Mouse (Mus musculus) lung, embryonic 14.5 days (tissue): ENCODE measurements around the gene Vmn1r75. TPM values are rescaled to one million over a fixed set of nuclear protein-coding genes. Genes with fewer than 3 reads are reported as not detected.

Experiments used
- ATAC-seq: fragments of 200-750 bp; cut with Nextera tagmentation; 2 replicates; pipeline ENCODE4 v1.8.0; 2017; ENCODE audit warnings: mild to moderate bottlenecking, moderate TSS enrichment, moderate library complexity; ENCODE audit not compliant: insufficient read depth
- DNase-seq: peaks from one replicate; pipeline ENCODE4 v3.0.0-alpha.2; 2015
- H3K27ac ChIP-seq: fragments of 300-500 bp; sonication (generic); 2 replicates; pipeline ENCODE4 v1.5.1; 2014; ENCODE audit warnings: low read depth, mild to moderate bottlenecking, moderate library complexity
- H3K27me3 ChIP-seq: fragments of 300-500 bp; sonication (generic); 2 replicates; pipeline ENCODE4 v1.6.1; 2014; ENCODE audit warnings: low read length, control low read depth; ENCODE audit not compliant: insufficient read depth
- H3K36me3 ChIP-seq: fragments of 300-500 bp; sonication (generic); 2 replicates; pipeline ENCODE4 v1.6.1; 2014; ENCODE audit warnings: control low read depth; ENCODE audit not compliant: insufficient read depth
- H3K4me1 ChIP-seq: fragments of 300-500 bp; sonication (generic); 2 replicates; pipeline ENCODE4 v1.6.1; 2014; ENCODE audit warnings: antibody characterized with exemption, control low read depth; ENCODE audit not compliant: insufficient read depth
- H3K4me2 ChIP-seq: fragments of 300-500 bp; sonication (generic); 2 replicates; pipeline ENCODE4 v1.6.1; 2014; ENCODE audit warnings: mild to moderate bottlenecking
- H3K4me3 ChIP-seq: fragments of 300-500 bp; sonication (generic); 2 replicates; pipeline ENCODE4 v1.5.1; 2014; ENCODE audit warnings: low read depth, low read length
- H3K9ac ChIP-seq: fragments of 300-500 bp; sonication (generic); 2 replicates; pipeline ENCODE4 v1.6.1; 2014
- H3K9me3 ChIP-seq: fragments of 300-500 bp; sonication (generic); 2 replicates; pipeline ENCODE4 v1.6.1; 2016; ENCODE audit warnings: low read depth, low read length, control low read depth
- CTCF ChIP-seq: IDR thresholded peaks from 2 replicates; pipeline ENCODE4 v1.5.1; 2016; ENCODE audit warnings: antibody characterized with exemption, low read depth
- WGBS: fragments of 180-500 bp; shearing (Covaris S2); extraction: QIAGEN DNeasy Blood & Tissue Kit; methylation state at CpG from one replicate; pipeline ENCODE4 v1.1.7; 2014; 5-methylcytosine and 5-hydroxymethylcytosine counted together
- polyA plus RNA-seq: library from polyadenylated mRNA; unstranded; fragments of >200 nt; fragmentation: Nextera tagmentation; extraction: Ambion mirVana; gene quantifications from 2 replicates; pipeline ENCODE4 v1.2.1, GENCODE M21; 2014

The Vmn1r75 gene
- polyA plus RNA-seq = not detected in 2 replicates

- no peak for DNase-seq
- no peak for TF ChIP-seq CTCF
- Histone ChIP-seq H3K36me3 (no peaks in the 10 kb centered on the region), H3K27me3 (no peaks in the 10 kb centered on the region), H3K4me3 (no peak within 1 kb of the TSS), H3K4me1 (no peaks in the 10 kb centered on the region), H3K27ac (no peak within 1 kb of the TSS), H3K9me3 (no peaks in the 10 kb centered on the region), H3K4me2 (no peak within 1 kb of the TSS), H3K9ac (no peak within 1 kb of the TSS)
- no peak for ATAC-seq
Observed at GRCm38 (mm10) chr7:11874330-11874729, at the start of gene Vmn1r75. TSS of gene Vmn1r75 (plus strand) at chr7:11874630.

- H3K36me3 ChIP-seq = no peaks in the 10 kb centered on the region
- H3K27ac ChIP-seq = no peak within 1 kb of the TSS
- no peak within 1 kb of the TSS for H3K4me2 ChIP-seq
- DNase-seq (no peak), ATAC-seq (no peak)
- no peak for TF ChIP-seq CTCF
- no peak within 1 kb of the TSS for H3K4me3 ChIP-seq
- no peaks in the 10 kb centered on the region for H3K27me3 ChIP-seq
- H3K9me3 ChIP-seq = no peaks in the 10 kb centered on the region
- WGBS = 80% methylated on average over 2 of the region's 2 CpGs
- no peak within 1 kb of the TSS for H3K9ac ChIP-seq
- no peaks in the 10 kb centered on the region for H3K4me1 ChIP-seq
Observed at GRCm38 (mm10) chr7:11833680-11834079, 40.8 kb upstream of the Vmn1r75 start, which contains the start of gene Vmn1r74. TSS of gene Vmn1r74 (plus strand) at chr7:11833980.

Other genes starting within 250 kb of the Vmn1r75 start
- not detected in 2 replicates for gene Vmn1r72, start 194.5 kb upstream of the Vmn1r75 start, polyA plus RNA-seq
- gene Vmn1r73, start 144.4 kb upstream of the Vmn1r75 start, polyA plus RNA-seq = not detected in 2 replicates
- not detected in 2 replicates for gene Vmn1r74, start 40.6 kb upstream of the Vmn1r75 start, polyA plus RNA-seq
- not detected in 2 replicates for gene Vmn1r76, start 63.6 kb downstream of the Vmn1r75 start, polyA plus RNA-seq
- gene Vmn1r77, start 162.1 kb downstream of the Vmn1r75 start, polyA plus RNA-seq = not detected in 2 replicates